Mouse (Mus musculus) thymus, adult 2 months (tissue): ENCODE data around the gene Dolpp1. TPM values are rescaled to one million over a fixed set of nuclear protein-coding genes. Genes with fewer than 3 reads are reported as not detected.
A peak's percentile ranks its signal among the peaks of the same experiment; 100 is the strongest.

Experiments used
- DNase-seq: peaks from one replicate; pipeline ENCODE4 v3.0.0; 2021
- H3K27ac ChIP-seq: fragments of 200-500 bp; 2 replicates; pipeline ENCODE4 v1.5.1; 2012; ENCODE audit warnings: low read length, control low read depth; ENCODE audit not compliant: control insufficient read depth, insufficient read depth
- H3K27me3 ChIP-seq: fragments of 200-500 bp; 2 replicates; pipeline ENCODE4 v1.6.1; 2012; ENCODE audit warnings: mild to moderate bottlenecking, low read length, moderate library complexity, mixed read lengths; ENCODE audit not compliant: control insufficient read depth, insufficient read depth
- H3K36me3 ChIP-seq: fragments of 200-500 bp; 2 replicates; pipeline ENCODE4 v1.6.1; 2012; ENCODE audit warnings: mild to moderate bottlenecking, low read length, moderate library complexity; ENCODE audit not compliant: control insufficient read depth, insufficient read depth
- H3K4me1 ChIP-seq: fragments of 200-500 bp; replicated peaks from 2 replicates; pipeline ENCODE4 v1.6.1; 2012; ENCODE audit warnings: low read length; ENCODE audit not compliant: control insufficient read depth, insufficient read depth
- H3K4me3 ChIP-seq: fragments of 200-500 bp; 2 replicates; pipeline ENCODE4 v1.5.1; 2012; ENCODE audit warnings: mild to moderate bottlenecking, low read length, control low read depth, moderate library complexity; ENCODE audit not compliant: control insufficient read depth, insufficient read depth
- CTCF ChIP-seq: fragments of 200-500 bp; IDR thresholded peaks from 2 replicates; pipeline ENCODE4 v1.5.1; 2012; ENCODE audit warnings: mild to moderate bottlenecking, control low read depth, low read length, moderate library complexity, borderline replicate concordance; ENCODE audit not compliant: control insufficient read depth, poor library complexity, insufficient read depth; ENCODE audit errors: extremely low read depth
- POLR2A ChIP-seq: fragments of 200-500 bp; IDR thresholded peaks from 2 replicates; pipeline ENCODE4 v1.6.1; 2012; ENCODE audit warnings: mild to moderate bottlenecking, low read length, control low read depth, moderate library complexity; ENCODE audit not compliant: control insufficient read depth, poor library complexity, insufficient read depth; ENCODE audit errors: extremely low read depth
- WGBS: fragments of 180-500 bp; shearing (Covaris S2); methylation state at CpG from one replicate; pipeline ENCODE4 v1.1.7; 2018; 5-methylcytosine and 5-hydroxymethylcytosine counted together
- polyA plus RNA-seq: library from polyadenylated mRNA; depleted of rRNA; stranded (reverse); fragments of >200 nt; gene quantifications from 2 replicates; pipeline ENCODE4 v1.2.3, GENCODE M21; 2012

Gene Dolpp1
- polyA plus RNA-seq, 1 experiment = 98.9 TPM

DNA sequence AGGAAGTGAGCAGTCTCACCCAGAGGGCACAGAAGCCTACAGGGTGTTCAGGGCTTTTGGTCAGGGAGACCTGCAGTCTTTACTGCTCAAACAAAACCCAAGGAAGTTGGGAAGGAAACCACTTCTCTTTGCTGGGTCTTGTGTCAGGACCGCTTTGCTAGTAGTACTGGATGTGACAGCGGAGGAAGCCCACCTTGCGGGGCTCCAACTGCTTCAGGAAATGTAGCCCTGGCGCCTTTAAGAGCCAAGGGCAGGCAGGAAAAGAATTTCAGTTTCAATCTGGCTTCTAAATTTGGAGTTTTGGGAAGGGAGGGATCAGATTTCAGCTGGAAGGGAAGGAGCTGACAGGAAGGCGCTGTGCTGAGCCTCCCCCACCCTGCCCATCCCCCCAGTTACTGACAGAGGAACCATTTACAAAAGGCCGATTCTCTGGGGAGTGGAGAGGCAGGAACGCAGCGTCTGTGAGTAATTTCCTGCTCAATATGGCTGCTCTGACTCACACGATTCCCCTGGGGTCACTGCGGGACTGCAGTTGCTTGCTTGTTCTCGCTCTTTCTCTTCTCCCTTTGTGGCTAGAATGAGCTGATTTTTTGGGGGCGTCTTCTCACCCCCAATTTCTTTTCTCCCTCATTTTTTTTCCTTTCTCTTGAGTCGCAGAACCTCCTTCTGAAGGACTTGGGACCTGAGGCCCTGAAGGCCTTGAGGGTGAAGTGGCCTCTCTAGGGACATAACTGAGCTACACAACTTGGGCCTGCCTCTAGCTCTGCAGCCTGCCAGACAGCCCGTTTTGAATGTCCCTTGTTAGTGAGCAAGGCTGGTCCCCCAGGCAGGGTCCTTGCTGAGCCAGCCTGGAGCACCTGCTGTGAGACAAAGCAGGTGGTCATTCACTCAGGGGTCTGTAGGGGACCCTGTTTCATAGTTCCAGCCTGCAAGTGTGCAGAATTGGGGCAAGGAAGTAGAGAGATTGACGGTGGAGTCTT is 49.8 kb downstream of the Dolpp1 start:
- Histone ChIP-seq H3K36me3 (peaks cover 26% of the 10 kb centered on the region), H3K27ac (peak overlapping the region; percentile 95), H3K4me1 (peaks cover 18% of the 10 kb centered on the region), H3K27me3 (no peaks in the 10 kb centered on the region), H3K4me3 (peak overlapping the region; percentile 41)
- DNase-seq = peak; percentile 35
- TF ChIP-seq POLR2A (0 out of 2 replicates have a peak, but pooled peaks have one; percentile 15), CTCF (no peak)
- 11% methylated on average over 15 of the region's 15 CpGs for WGBS

DNA sequence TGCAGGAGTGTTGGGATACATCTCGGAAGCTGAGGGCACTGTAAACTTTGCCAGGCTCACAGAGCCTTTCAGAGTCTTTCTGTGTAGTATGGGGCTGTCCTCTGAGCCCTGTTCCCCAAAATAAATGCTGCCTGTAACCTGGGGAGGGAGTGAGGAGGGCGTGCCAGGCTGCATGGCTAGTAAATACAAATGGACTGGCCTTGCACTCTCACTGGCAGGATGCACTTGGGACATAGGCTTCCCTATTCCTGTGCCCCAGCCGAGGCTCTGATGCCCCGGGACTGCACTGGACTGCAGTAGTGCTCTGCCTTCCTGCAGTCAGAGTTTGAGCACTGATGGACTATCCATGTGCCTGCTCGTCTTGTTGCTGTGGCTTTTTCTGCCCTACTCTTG is 50.4 kb downstream of the Dolpp1 start:
- peaks cover 18% of the 10 kb centered on the region for H3K4me1 ChIP-seq
- WGBS = 76% methylated on average over 5 of the region's 5 CpGs
- peaks cover 23% of the 10 kb centered on the region for H3K36me3 ChIP-seq
- TF ChIP-seq POLR2A (no peak), CTCF (no peak)
- H3K27me3 ChIP-seq = no peaks in the 10 kb centered on the region
- no peak overlapping the region for H3K4me3 ChIP-seq
- DNase-seq = no peak
- H3K27ac ChIP-seq = peak overlapping the region; percentile 95

DNA sequence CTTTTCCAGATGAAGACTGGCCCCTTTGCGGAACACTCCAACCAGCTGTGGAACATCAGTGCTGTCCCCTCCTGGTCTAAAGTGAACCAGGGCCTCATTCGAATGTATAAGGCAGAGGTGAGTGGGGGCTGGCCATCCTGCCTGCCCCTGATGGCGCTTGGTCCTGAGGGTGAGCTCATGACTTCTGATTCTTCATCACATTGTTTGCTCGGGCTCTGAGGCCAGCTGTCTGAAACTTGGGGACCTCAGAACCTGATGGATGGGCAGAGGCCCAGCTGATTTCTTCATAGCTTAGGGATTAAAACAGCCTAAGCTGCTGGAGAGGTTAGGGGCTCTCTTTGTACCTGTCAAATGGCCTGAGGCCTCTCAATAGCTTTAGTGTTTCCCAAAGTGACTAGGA is 51.2 kb downstream of the Dolpp1 start:
- WGBS = 92% methylated on average over 4 of the region's 4 CpGs
- H3K36me3 ChIP-seq = peaks cover 18% of the 10 kb centered on the region
- peaks cover 18% of the 10 kb centered on the region for H3K4me1 ChIP-seq
- DNase-seq = no peak
- no peak overlapping the region for H3K27ac ChIP-seq
- H3K27me3 ChIP-seq = no peaks in the 10 kb centered on the region
- no peak for TF ChIP-seq POLR2A
- TF ChIP-seq CTCF = no peak
- H3K4me3 ChIP-seq = no peak overlapping the region

- H3K4me1 ChIP-seq = peaks cover 18% of the 10 kb centered on the region
- peaks cover 10% of the 10 kb centered on the region for H3K36me3 ChIP-seq
- no peak overlapping the region for H3K4me3 ChIP-seq
- H3K27ac ChIP-seq = no peak overlapping the region
- WGBS = 88% methylated on average over 5 of the region's 5 CpGs
- H3K27me3 ChIP-seq = no peaks in the 10 kb centered on the region
- TF ChIP-seq POLR2A (no peak), CTCF (no peak)
- no peak for DNase-seq
Measured at GRCm38 (mm10) chr2:30444006-30444405, 52.0 kb downstream of the Dolpp1 start.

DNA sequence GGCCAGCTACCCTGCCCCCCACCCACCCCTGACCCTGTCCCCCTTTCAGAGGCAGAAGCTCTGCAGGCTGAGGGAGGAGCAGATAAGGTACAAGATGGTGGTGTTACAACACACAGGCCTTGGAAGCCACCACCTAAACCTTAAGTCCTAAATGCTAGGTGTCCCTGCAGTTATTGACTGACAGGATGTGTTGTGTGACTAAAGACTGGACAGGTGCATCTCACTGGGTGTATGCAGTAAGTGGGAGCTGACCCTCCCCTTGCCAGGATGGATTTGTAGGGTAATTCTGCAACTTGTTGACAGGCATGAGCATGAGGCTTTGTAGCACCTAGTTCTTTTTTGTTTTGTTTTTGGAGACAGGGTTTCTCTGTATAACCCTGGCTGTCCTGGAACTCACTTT is 52.4 kb downstream of the Dolpp1 start:
- no peak overlapping the region for H3K27ac ChIP-seq
- no peak for DNase-seq
- H3K4me1 ChIP-seq = peaks cover 18% of the 10 kb centered on the region
- H3K4me3 ChIP-seq = no peak overlapping the region
- H3K36me3 ChIP-seq = peaks cover 6% of the 10 kb centered on the region
- no peaks in the 10 kb centered on the region for H3K27me3 ChIP-seq
- no peak for TF ChIP-seq POLR2A
- no peak for TF ChIP-seq CTCF

DNA sequence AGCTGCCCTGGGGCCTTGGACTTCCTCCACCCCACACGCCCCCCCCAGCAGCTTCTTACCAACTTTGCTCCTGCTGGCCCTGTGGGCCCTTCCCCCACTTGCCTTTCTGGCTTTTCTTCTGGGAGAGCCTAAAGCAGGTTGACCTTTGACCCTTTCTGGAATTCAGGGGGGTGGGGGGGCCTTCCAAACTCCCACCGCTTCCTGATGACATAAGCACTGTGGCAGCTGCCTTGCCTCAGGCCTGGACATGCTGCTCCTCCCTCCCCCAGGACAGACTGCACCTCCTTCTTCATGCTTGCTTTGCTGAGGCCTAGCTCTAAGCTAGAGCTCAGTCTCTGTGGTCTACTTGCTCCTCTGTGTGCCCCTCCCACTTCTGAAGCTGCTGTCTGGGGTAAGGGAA is 53.3 kb downstream of the Dolpp1 start:
- Histone ChIP-seq H3K4me3 (no peak overlapping the region), H3K27ac (no peak overlapping the region), H3K36me3 (no peaks in the 10 kb centered on the region), H3K4me1 (peaks cover 18% of the 10 kb centered on the region), H3K27me3 (no peaks in the 10 kb centered on the region)
- DNase-seq = no peak
- no peak for TF ChIP-seq POLR2A
- no peak for TF ChIP-seq CTCF
- 95% methylated on average over 2 of the region's 2 CpGs for WGBS
